Mouse (Mus musculus) frontal cortex, adult (tissue): ENCODE data around the gene Hoga1.

Experiments
- ATAC-seq: cut with Nextera tagmentation; 2 replicates; pipeline ENCODE4 v1.9.2; 2017; ENCODE audit warnings: mild to moderate bottlenecking, moderate library complexity, mixed read lengths; ENCODE audit not compliant: low TSS enrichment

The Hoga1 gene

DNA sequence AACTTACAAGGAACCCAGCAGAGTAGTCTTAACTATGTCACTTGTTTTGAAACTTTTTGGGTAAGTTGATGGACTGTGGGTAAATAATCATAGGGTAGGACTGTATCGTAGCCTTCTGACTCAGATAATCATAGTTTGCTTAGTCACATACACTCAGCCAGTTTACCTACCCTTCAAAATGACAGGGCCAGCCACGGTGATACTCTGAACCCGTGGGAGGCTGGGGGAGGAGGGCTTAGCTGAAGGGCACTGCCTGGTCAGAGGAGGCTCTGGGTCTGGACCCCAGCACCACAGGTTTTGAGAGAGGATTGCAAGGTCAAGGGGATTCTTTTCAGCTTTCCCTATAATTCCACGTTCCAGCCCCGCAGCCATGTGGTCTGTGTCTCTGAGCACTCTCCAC, 73.2 kb downstream of the Hoga1 start:
- ATAC-seq: no peak

DNA sequence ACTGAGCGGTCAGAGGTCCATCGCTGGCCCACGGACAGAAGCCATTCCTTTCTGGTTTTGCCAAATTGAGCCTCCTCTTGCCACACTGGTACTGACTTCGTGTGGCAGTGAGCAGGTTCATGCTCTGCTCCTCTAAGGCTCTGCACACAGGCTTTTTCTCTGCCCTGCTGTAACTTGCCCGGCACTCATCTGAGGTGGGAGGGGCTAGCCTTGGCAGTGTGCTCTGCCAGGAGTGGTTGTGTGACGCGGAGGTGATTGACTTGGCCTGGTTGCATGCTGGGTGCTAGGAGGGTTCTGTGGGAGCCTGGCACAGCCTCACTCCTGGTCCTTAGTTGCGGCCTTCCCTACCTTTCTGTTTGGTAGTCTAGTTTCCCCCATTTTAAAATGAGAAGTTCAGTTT, 75.0 kb downstream of the Hoga1 start:
- ATAC-seq: no peak
